Mouse (Mus musculus): ENCODE data around the gene Nfyb.

DNA sequence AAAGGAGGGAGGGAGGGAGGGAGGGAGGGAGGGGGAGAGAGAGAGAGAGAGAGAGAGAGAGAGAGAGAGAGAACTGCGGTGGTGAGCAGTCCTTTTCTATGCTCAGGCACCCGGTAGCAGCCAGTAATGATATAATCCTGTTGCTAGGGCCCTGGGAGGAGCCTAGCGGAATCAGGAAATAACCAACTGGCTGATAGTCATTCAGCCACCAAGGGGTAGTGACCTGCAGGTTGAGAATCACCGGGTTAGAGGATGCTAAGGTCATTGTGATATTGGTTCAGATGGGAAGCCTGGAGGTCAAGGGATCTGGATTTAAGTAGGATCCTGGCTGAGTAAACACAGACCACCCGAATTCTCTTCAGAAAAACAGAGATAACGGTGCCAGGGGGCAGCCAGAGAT is 44.2 kb upstream of the Nfyb start:
- no peak for TF ChIP-seq POLR2A (IDR thresholded peaks at IDR 0.05; ENCODE audit: control insufficient read depth, extremely low read depth, insufficient read depth, low read length, poor library complexity)
- TF ChIP-seq CTCF (IDR thresholded peaks at IDR 0.05; ENCODE audit: borderline replicate concordance, control insufficient read depth, extremely low read depth, insufficient read depth, low read length, poor library complexity), result no peak
